Mouse (Mus musculus) embryonic facial prominence, embryonic 14.5 days (tissue): ENCODE results near the gene Rnf150. TPM values are rescaled to one million over a fixed set of nuclear protein-coding genes. Genes with fewer than 3 reads are reported as not detected.

Experiments
- polyA plus RNA-seq: library from polyadenylated mRNA; unstranded; fragments of >200 nt; fragmentation: Nextera tagmentation; extraction: Ambion mirVana; gene quantifications from 2 replicates; pipeline ENCODE4 v1.2.1, GENCODE M21; 2014

Gene Rnf150
- polyA plus RNA-seq, 1 experiment from 2014 or later: 1.2 TPM

Other genes with a start within 250 kb of the Rnf150 start
- gene Zfp330, start 89.2 kb upstream of the Rnf150 start, polyA plus RNA-seq: 66.1 and 67.8 TPM in 2 replicates